Mouse (Mus musculus) MEL (cell line): Measurements from ENCODE around the gene Slamf8. TPM values are rescaled to one million over a fixed set of nuclear protein-coding genes. Genes with fewer than 3 reads are reported as not detected.

ENCODE experiments used
- DNase-seq: peaks from one replicate; pipeline ENCODE4 v3.0.0; 2011; ENCODE audit warnings: low read depth, low spot score
- H3K27ac ChIP-seq: 2 replicates; pipeline ENCODE4 v1.5.1; 2012; ENCODE audit warnings: low read depth, mild to moderate bottlenecking, control low read depth, low read length, moderate library complexity; ENCODE audit not compliant: control insufficient read depth
- H3K27me3 ChIP-seq, 2 experiments: fragments of 150-350 bp in 1 of 2; sonication (generic) in 1 of 2; 2 replicates each; pipeline ENCODE4 v1.6.1; 2012; ENCODE audit warnings: low read length in 2 of 2, mild to moderate bottlenecking in 2 of 2, improper control_type of control experiment in 1 of 2, moderate library complexity in 1 of 2; ENCODE audit not compliant: insufficient read depth in 2 of 2, control insufficient read depth in 1 of 2
- H3K36me3 ChIP-seq, 2 experiments: 2 replicates each; pipeline ENCODE4 v1.6.1; 2012 to 2014; ENCODE audit warnings: low read length in 2 of 2, improper control_type of control experiment in 1 of 2, inconsistent platforms in 1 of 2, mild to moderate bottlenecking in 1 of 2; ENCODE audit not compliant: insufficient read depth in 2 of 2, control insufficient read depth in 1 of 2
- H3K4me1 ChIP-seq, 2 experiments: fragments of 150-350 bp in 1 of 2; sonication (generic) in 1 of 2; 2 replicates each; pipeline ENCODE4 v1.6.1; 2012; ENCODE audit warnings: low read length in 2 of 2, improper control_type of control experiment in 1 of 2, mild to moderate bottlenecking in 1 of 2; ENCODE audit not compliant: insufficient read depth in 2 of 2, control insufficient read depth in 1 of 2
- H3K4me3 ChIP-seq, 2 experiments: fragments of 150-350 bp in 1 of 2; sonication (generic) in 1 of 2; 2 replicates each; pipeline ENCODE4 v1.5.1; 2012; ENCODE audit warnings: low read depth in 2 of 2, low read length in 2 of 2, mild to moderate bottlenecking in 2 of 2, moderate library complexity in 2 of 2, control low read depth in 1 of 2, improper control_type of control experiment in 1 of 2; ENCODE audit not compliant: control insufficient read depth in 1 of 2, insufficient read depth in 1 of 2
- H3K79me2 ChIP-seq: 2 replicates; pipeline ENCODE4 v1.6.1; 2012; ENCODE audit warnings: mild to moderate bottlenecking, low read length, moderate library complexity; ENCODE audit not compliant: control insufficient read depth, poor library complexity, insufficient read depth
- H3K9ac ChIP-seq: 2 replicates; pipeline ENCODE4 v1.6.1; 2012; ENCODE audit warnings: low read depth, mild to moderate bottlenecking, control low read depth, low read length, moderate library complexity; ENCODE audit not compliant: control insufficient read depth, poor library complexity, severe bottlenecking
- H3K9me3 ChIP-seq: fragments of 150-350 bp; sonication (generic); replicated peaks from 2 replicates; pipeline ENCODE4 v1.6.1; 2012; ENCODE audit warnings: mild to moderate bottlenecking, low read length, improper control_type of control experiment, moderate library complexity; ENCODE audit not compliant: insufficient read depth
- CHD2 ChIP-seq: IDR thresholded peaks from 2 replicates; pipeline ENCODE4 v1.6.1; 2011; ENCODE audit warnings: low read length, improper control_type of control experiment
- ELF1 ChIP-seq: IDR thresholded peaks from 2 replicates; pipeline ENCODE4 v1.6.1; 2014; ENCODE audit warnings: low read depth, mild to moderate bottlenecking, inconsistent platforms, low read length, improper control_type of control experiment, moderate library complexity
- ETS1 ChIP-seq: IDR thresholded peaks from 2 replicates; pipeline ENCODE4 v1.6.1; 2012; ENCODE audit warnings: low read depth, mild to moderate bottlenecking, inconsistent platforms, low read length, improper control_type of control experiment, moderate library complexity
- GABPA ChIP-seq: IDR thresholded peaks from 2 replicates; pipeline ENCODE4 v1.6.1; 2012; ENCODE audit warnings: low read depth, mild to moderate bottlenecking, inconsistent platforms, low read length, improper control_type of control experiment, moderate library complexity
- HCFC1 ChIP-seq: IDR thresholded peaks from 2 replicates; pipeline ENCODE4 v1.6.1; 2012; ENCODE audit warnings: low read depth, mild to moderate bottlenecking, inconsistent platforms, low read length, improper control_type of control experiment, moderate library complexity
- KAT2A ChIP-seq: conservative IDR thresholded peaks from 2 replicates; pipeline ENCODE4 v1.6.1; 2012; ENCODE audit warnings: low read depth, low read length, improper control_type of control experiment, inconsistent platforms
- MAFK ChIP-seq: IDR thresholded peaks from 2 replicates; pipeline ENCODE4 v1.6.1; 2011; ENCODE audit warnings: low read depth, mild to moderate bottlenecking, low read length, improper control_type of control experiment, borderline replicate concordance
- MAX ChIP-seq: IDR thresholded peaks from 2 replicates; pipeline ENCODE4 v1.6.1; 2011; ENCODE audit warnings: low read length, improper control_type of control experiment
- MXI1 ChIP-seq: IDR thresholded peaks from 2 replicates; pipeline ENCODE4 v1.6.1; 2011; ENCODE audit warnings: mild to moderate bottlenecking, low read depth, low read length, improper control_type of control experiment
- MYB ChIP-seq: IDR thresholded peaks from 2 replicates; pipeline ENCODE4 v1.6.1; 2011; ENCODE audit warnings: mild to moderate bottlenecking, low read depth, low read length, improper control_type of control experiment
- MYC ChIP-seq: IDR thresholded peaks from 2 replicates; pipeline ENCODE4 v1.6.1; 2011; ENCODE audit warnings: low read depth, mild to moderate bottlenecking, low read length, improper control_type of control experiment, moderate library complexity
- NELFE ChIP-seq: IDR thresholded peaks from 2 replicates; pipeline ENCODE4 v1.6.1; 2011; ENCODE audit warnings: low read depth, low read length, improper control_type of control experiment
- POLR2A ChIP-seq, 2 experiments: IDR thresholded peaks; 2 replicates each; pipeline ENCODE4 v1.6.1; 2011 to 2012; ENCODE audit warnings: low read length in 2 of 2, mild to moderate bottlenecking in 2 of 2, control low read depth in 1 of 2, improper control_type of control experiment in 1 of 2, low read depth in 1 of 2, moderate library complexity in 1 of 2; ENCODE audit not compliant: control insufficient read depth in 1 of 2, insufficient read depth in 1 of 2, poor library complexity in 1 of 2
- POLR2AphosphoS2 ChIP-seq: IDR thresholded peaks from 2 replicates; pipeline ENCODE4 v1.6.1; 2011; ENCODE audit warnings: low read length, improper control_type of control experiment
- POLR2AphosphoS5 ChIP-seq: IDR thresholded peaks from 2 replicates; pipeline ENCODE4 v1.6.1; 2012; ENCODE audit warnings: low read depth, borderline replicate concordance, mild to moderate bottlenecking, inconsistent platforms, low read length, moderate library complexity, mixed read lengths
- RAD21 ChIP-seq: IDR thresholded peaks from 2 replicates; pipeline ENCODE4 v1.6.1; 2011; ENCODE audit warnings: mild to moderate bottlenecking, low read depth, low read length, improper control_type of control experiment
- RCOR1 ChIP-seq: IDR thresholded peaks from 2 replicates; pipeline ENCODE4 v1.6.1; 2012; ENCODE audit warnings: low read depth, mild to moderate bottlenecking, inconsistent platforms, low read length, improper control_type of control experiment
- SIN3A ChIP-seq: IDR thresholded peaks from 2 replicates; pipeline ENCODE4 v1.6.1; 2012; ENCODE audit warnings: low read length, improper control_type of control experiment, inconsistent platforms
- SMC3 ChIP-seq: IDR thresholded peaks from 2 replicates; pipeline ENCODE4 v1.6.1; 2011; ENCODE audit warnings: low read depth, low read length, improper control_type of control experiment
- UBTF ChIP-seq: IDR thresholded peaks from 2 replicates; pipeline ENCODE4 v1.6.1; 2012; ENCODE audit warnings: low read depth, mild to moderate bottlenecking, inconsistent platforms, low read length, improper control_type of control experiment, moderate library complexity, borderline replicate concordance; ENCODE audit not compliant: insufficient read depth
- ZKSCAN1 ChIP-seq: IDR thresholded peaks from 2 replicates; pipeline ENCODE4 v1.6.1; 2012; ENCODE audit warnings: low read depth, mild to moderate bottlenecking, inconsistent platforms, low read length, improper control_type of control experiment, moderate library complexity
- ZNF384 ChIP-seq: IDR thresholded peaks from 2 replicates; pipeline ENCODE4 v1.6.1; 2012; ENCODE audit warnings: low read depth, mild to moderate bottlenecking, inconsistent platforms, low read length, improper control_type of control experiment
- polyA plus RNA-seq, 2 experiments: library from polyadenylated mRNA; stranded (reverse) in 1 of 2; unstranded in 1 of 2; fragments of >175 nt in 1 of 2; fragments of >200 nt in 1 of 2; gene quantifications; 2 replicates each; pipeline versions ENCODE4 v1.2.1 to v1.2.4; 2012; ENCODE audit warnings: low replicate concordance in 2 of 2, low read depth in 1 of 2; ENCODE audit not compliant: insufficient read length in 2 of 2, insufficient read depth in 1 of 2, missing spikeins in 1 of 2
- total RNA-seq: library from RNA; depleted of rRNA; stranded (reverse); fragments of 300-350 nt; gene quantifications from 2 replicates; pipeline ENCODE4 v1.2.3, GENCODE M21; 2012

The Slamf8 gene
- total and polyA plus RNA-seq, 3 experiments = not detected

GRCm38 (mm10) chr1:172618141-172618540, 27.8 kb upstream of the Slamf8 start:
- Histone ChIP-seq H3K9me3 (no peaks in the 10 kb centered on the region), H3K79me2 (no peaks in the 10 kb centered on the region), H3K36me3 (no peaks in the 10 kb centered on the region), H3K27ac (no peak overlapping the region), H3K27me3 (peaks cover 0 to 2% of the 10 kb centered on the region in 2 experiments; a peak in 1 of 4 replicates), H3K4me3 (no peak overlapping the region), H3K9ac (no peak overlapping the region), H3K4me1 (no peaks in the 10 kb centered on the region)
- no peak for DNase-seq
- TF ChIP-seq POLR2AphosphoS2 (no peak), POLR2A (IDR thresholded peaks at IDR 0.05; ENCODE audit: control insufficient read depth in 1 of 2, insufficient read depth in 1 of 2, low read depth in 1 of 2, low read length in 2 of 2, poor library complexity in 1 of 2) (no peak), SMC3 (no peak), MAFK (no peak), ZKSCAN1 (no peak), HCFC1 (no peak), ZNF384 (no peak), SIN3A (no peak), MXI1 (no peak)

GRCm38 (mm10) chr1:172617365-172618076, 27.2 kb upstream of the Slamf8 start:
- H3K4me3 ChIP-seq = no peak overlapping the region
- no peak overlapping the region for H3K9ac ChIP-seq
- H3K36me3 ChIP-seq = no peaks in the 10 kb centered on the region
- no peak overlapping the region for H3K27ac ChIP-seq
- no peak for DNase-seq
- no peaks in the 10 kb centered on the region for H3K4me1 ChIP-seq
- no peaks in the 10 kb centered on the region for H3K79me2 ChIP-seq
- H3K9me3 ChIP-seq = no peaks in the 10 kb centered on the region
- no peak for TF ChIP-seq ZNF384
- TF ChIP-seq MYB = no peak
- no peak for TF ChIP-seq RCOR1
- no peak for TF ChIP-seq ETS1
- no peak for TF ChIP-seq GABPA
- TF ChIP-seq UBTF = no peak
- TF ChIP-seq ELF1 = no peak
- TF ChIP-seq MAFK = no peak
- TF ChIP-seq CHD2 = no peak
- TF ChIP-seq POLR2A (IDR thresholded peaks at IDR 0.05; ENCODE audit: control insufficient read depth in 1 of 2, insufficient read depth in 1 of 2, low read depth in 1 of 2, low read length in 2 of 2, poor library complexity in 1 of 2) = no peak
- TF ChIP-seq RAD21 = no peak
- no peak for TF ChIP-seq MAX
- TF ChIP-seq MYC = no peak
- TF ChIP-seq SMC3 = no peak
- TF ChIP-seq ZKSCAN1 = no peak
- TF ChIP-seq KAT2A = no peak
- no peak for TF ChIP-seq NELFE
- TF ChIP-seq POLR2AphosphoS5 = no peak
- TF ChIP-seq, all 39 proteins: peak for 0
- peaks cover 0 to 2% of the 10 kb centered on the region in 2 experiments; a peak in 1 of 4 replicates for H3K27me3 ChIP-seq
